Mouse (Mus musculus) layer of hippocampus, adult 9-11 months (tissue): ENCODE results near the gene Stac.
A peak's percentile ranks its signal among the peaks of the same experiment; 100 is the strongest.

Experiments
- DNase-seq: peaks from one replicate; pipeline ENCODE4 v3.0.0; 2022

The Stac gene

DNA sequence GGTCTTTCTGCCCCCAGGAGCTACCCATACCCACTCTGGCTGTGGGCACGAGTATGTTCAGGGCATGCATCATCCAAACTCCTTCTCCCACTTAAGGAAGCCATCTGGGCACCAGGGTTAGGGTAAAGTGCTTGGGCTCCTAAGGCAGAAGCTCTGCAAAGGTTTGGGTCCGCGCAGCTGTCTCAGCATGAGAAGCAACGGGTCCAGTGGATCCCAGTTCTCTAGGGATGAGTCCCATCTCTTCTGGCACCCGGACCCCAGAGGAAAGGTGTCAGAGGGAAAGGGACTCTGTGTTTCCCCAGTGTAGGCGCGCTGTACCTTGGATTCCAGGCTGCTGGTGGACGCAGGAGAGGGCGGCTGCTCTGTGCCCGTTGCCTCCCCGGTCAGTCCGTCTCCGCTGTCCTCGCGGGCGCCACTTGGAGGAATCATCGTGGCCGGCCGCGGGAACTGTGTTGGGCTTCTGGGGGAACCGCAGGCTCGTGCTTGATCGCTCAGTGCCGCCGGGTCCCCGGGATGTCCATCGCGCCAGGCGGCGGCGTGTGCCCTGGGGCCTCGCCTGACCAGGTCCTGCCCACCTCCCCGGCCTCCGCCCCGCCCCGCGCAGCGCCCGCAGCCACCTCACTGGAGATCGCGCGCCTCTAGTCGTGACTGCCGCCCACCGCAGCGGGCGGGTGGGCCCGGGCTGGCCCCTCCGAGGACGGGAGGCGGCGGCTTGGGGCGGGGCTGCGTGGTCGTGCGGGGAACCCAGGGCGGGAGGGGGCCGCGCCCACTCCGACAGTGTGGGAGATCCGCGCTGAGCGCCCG lies at the start of gene Stac:
Gene Stac, minus strand, starts transcription at position 669 of the 804 bp plus-strand sequence.
- DNase-seq, result no peak

DNA sequence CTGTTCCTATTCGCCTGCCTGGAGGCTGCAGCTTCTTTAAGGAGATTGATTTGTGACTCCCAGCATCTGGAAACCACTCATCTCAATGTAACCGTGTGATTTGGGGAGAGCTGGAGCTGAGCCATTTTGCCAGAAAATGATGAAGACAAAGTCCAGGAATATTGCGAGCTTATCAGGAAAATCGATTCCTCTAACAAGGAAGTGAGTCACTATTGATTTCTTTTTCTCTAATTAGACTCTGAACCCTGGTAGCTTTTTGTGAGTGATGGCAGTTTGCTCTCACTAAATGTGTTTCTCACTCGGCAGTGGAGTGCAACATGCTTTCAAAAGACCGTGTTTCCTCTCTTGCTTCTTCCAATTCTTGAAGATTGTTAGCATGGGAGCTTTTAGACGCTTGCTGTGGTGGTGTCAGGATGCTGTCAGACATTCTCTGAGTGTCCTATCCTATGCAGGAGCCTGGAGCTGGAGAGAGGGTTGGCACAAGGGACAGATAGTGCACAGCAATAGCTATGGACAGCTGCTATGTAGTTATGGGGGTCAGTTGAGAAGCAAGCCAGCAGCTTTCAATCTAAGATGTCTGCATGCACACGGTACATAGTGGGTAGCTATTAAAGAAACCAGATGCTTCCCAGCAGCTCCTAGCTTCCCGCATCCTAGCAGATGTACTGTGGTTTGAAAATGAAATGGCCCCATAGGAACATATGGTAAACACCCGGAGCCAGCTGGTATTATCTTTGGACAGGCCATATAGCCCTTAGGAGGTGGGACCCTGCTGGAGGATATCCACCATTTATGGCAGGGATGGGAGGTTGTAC lies 49.5 kb upstream of the Stac start:
- DNase-seq, result no peak

GRCm38 (mm10) chr9:111739026-111739425 lies 48.9 kb upstream of the Stac start:
- DNase-seq, result no peak

DNA sequence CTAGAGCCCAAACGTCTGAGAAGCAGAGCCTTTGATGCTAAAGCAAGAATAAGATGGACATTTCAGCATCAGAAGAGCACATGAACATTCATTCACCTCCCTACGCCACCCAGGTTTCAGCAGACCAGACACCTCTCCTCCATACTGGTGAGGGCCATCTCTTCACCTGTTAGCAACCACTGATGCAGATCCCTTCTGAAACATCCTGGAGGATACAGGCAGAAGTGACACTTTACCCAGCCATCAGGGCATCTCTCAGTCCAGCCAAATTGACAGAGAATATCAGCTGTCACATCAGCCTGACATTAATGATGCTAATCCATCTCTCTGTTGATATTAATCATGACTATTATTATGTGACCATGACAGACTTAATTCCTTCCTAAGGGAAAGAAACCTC lies 47.6 kb upstream of the Stac start:
- DNase-seq, result no peak

GRCm38 (mm10) chr9:111735931-111736330 lies 45.8 kb upstream of the Stac start:
- no peak for DNase-seq

DNA sequence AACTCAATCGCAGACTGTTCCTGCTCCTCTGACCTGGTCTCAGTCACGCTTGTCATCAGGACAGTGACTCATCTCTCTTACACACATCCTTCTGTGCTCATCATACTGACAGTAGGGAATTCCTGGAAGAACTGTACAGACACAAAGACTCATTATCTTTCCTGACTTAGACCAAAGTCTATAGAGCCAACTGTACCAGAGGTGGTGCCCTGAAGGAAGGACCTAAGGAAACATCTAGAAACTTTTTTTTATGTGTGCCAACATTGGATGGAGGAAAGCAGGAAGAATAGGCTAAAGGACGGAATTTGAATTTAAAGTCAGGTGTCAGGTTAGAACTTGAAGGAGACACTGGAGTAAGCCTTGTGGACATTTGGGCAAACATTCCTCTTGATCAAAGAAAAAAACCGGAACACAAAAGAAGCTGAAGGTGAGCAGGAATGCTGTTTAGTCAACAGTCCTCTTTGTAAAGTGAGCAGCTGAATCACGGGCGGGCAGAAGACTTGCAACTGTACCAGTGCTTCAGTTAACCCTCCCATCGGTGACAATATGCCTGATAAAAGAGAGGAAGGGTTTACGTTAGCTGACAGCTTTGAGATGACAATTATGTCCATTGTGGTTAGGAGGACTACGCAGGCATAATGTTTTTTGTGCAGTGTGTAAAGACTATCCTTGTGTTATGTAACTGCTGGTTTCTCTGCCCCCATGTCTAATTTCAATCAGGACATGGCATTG lies 42.0 kb upstream of the Stac start:
- DNase-seq, result no peak

GRCm38 (mm10) chr9:111724981-111725593 lies 34.9 kb upstream of the Stac start:
- DNase-seq, result no peak

DNA sequence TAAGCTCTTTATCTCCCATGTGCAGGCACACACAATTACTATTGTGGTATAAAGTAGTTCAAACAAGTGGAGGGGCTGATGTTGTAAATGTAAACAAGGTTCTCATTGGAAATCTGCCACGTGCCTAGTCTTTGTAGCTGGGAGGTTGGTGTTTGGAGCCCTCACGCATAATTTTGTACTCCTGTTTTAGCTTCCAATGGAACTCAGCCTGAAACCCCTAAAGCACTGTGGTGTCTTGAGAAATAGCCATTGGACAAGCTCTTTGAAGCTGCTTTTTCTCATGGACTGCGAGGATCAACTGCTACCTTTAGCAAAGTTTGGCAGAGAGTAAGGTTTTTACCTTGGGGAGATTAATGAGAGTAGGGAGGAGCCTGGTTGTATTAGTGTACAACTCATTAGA lies 24.3 kb upstream of the Stac start:
- DNase-seq, result no peak

GRCm38 (mm10) chr9:111700101-111700500 lies 10.0 kb upstream of the Stac start:
- no peak for DNase-seq

DNA sequence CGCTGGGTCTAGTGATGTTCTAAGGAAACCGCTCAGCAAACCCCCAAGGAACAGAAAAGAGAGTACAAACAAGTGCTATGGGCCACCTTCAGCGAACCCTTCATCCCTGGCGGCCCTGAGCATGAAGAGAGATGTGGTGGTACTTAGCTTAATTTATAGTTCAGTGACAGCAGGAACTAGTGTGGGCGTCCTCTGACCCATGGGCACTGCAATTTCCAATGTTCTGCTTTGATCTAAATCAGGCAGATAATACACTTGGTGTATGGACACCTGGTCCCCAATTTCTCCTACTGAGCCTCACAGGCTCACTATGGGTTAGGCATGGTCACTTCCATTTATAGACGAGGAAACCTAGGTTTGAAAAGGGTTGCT lies 322 bp upstream of the Stac start:
- no peak for DNase-seq

DNA sequence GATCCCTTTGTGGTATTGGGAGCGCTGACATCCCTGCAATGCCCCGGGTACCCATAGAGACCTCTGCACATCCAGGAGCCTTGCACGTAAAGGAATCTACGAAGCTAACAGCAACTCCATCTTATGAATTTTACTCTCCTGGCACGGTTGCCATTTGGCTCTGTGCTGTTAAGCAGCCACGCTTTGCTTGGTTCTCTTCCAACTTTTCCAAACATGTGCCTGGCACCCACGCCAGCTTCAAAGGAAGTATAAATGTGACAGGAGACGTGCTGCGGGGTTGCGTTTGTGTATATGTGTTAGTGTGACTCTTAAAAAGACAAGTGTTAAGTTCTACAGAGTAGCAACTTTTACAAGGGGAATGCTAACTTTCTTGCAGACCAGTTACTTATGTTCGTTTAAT lies 1.0 kb downstream of the Stac start:
- DNase-seq, result peak; percentile 35

DNA sequence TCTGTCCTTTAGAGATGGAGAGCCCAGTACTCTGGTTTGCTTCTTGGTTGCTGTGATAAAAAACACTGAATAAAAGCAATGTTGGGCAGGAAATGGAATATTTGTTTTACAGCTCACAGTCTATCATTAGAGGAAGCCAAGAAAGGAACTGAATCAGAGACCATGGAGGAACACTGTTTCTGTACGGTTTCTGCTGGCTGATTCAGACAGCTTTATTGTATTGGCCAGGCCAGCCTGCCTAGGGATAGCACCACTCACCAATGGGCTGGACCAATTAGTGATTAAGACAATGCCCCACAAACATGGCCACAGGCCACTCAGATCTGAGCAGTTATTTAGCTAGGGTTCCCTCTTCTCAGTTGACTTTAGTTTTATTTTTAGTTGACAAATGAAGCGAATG lies 6.0 kb downstream of the Stac start:
- DNase-seq, result no peak

DNA sequence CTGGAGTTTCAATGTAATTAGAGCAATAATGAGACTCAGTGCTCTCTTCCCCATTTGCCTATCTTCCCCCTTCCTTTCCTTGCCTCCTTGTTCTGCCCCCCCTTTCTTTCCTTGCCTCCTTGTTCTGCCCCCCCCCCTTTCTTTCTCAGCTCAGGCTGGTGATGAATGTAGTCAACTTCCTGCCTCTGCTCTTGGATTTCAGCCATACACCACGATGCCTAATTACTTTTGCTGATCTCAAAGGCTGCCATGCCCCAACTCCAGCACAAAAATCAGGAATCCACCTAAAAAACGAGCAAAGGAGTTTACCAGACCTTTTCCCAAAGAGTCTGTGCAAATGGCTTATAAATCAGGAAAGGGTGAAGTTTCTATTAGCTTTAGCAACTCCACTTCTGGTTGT lies 10.6 kb downstream of the Stac start:
- DNase-seq, result no peak

- no peak for DNase-seq
Observed at GRCm38 (mm10) chr9:111669816-111670215, 20.3 kb downstream of the Stac start.

GRCm38 (mm10) chr9:111655066-111655465 lies 35.1 kb downstream of the Stac start:
- DNase-seq, result no peak

GRCm38 (mm10) chr9:111644228-111644627 lies 45.9 kb downstream of the Stac start:
- DNase-seq, result no peak

- no peak for DNase-seq
Observed at GRCm38 (mm10) chr9:111643369-111643768, 46.8 kb downstream of the Stac start.

- DNase-seq, result no peak
Observed at GRCm38 (mm10) chr9:111637641-111638040, 52.5 kb downstream of the Stac start.

- DNase-seq, result no peak
Observed at GRCm38 (mm10) chr9:111632833-111633232, 57.3 kb downstream of the Stac start.

GRCm38 (mm10) chr9:111621191-111621590 lies 69.0 kb downstream of the Stac start:
- DNase-seq, result no peak

GRCm38 (mm10) chr9:111611341-111611740 lies 78.8 kb downstream of the Stac start:
- no peak for DNase-seq

- no peak for DNase-seq
Observed at GRCm38 (mm10) chr9:111608762-111609161, 81.4 kb downstream of the Stac start.

DNA sequence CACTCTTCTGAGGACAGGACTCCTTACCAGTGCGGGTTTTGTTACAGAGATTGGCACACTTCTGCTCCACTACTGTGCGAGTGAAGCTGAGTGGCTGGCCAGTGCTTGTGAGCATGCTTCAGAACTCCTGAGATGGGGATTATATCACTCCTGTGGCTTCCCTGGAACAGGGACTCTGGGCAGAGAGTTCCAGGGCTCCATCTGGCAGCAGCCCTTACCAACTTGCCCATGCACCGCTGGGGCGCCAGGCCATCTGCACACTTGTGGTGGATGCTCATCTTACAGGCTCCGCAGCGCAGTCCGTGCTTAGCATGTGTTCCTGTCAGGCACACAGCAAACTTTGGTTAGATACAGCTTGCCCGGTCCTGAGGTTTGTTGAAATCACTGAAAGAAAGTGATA lies 83.5 kb downstream of the Stac start:
- no peak for DNase-seq
